Mouse (Mus musculus) lung, adult 2 months (tissue): Measurements from ENCODE around the gene Cd248. TPM values are rescaled to one million over a fixed set of nuclear protein-coding genes. Genes with fewer than 3 reads are reported as not detected.

Source experiments
- DNase-seq: peaks from one replicate; pipeline ENCODE4 v3.0.0; 2022
- H3K4me1 ChIP-seq: fragments of 200-500 bp; 2 replicates; pipeline ENCODE4 v1.6.1; 2011; ENCODE audit warnings: low read length; ENCODE audit not compliant: control insufficient read depth, insufficient read depth
- H3K4me3 ChIP-seq: fragments of 200-500 bp; replicated peaks from 2 replicates; pipeline ENCODE3; 2011; ENCODE audit warnings: low read depth, mild to moderate bottlenecking, control low read depth, low read length; ENCODE audit errors: extremely low read depth
- CTCF ChIP-seq: fragments of 200-500 bp; IDR thresholded peaks from 2 replicates; pipeline ENCODE4 v1.5.1; 2011; ENCODE audit warnings: mild to moderate bottlenecking, low read length, control low read depth; ENCODE audit not compliant: insufficient read depth
- POLR2A ChIP-seq: fragments of 200-500 bp; IDR thresholded peaks from 2 replicates; pipeline ENCODE4 v1.6.1; 2011; ENCODE audit warnings: low read depth, mild to moderate bottlenecking, control low read depth, low read length, borderline replicate concordance; ENCODE audit errors: extremely low read depth
- WGBS: fragments of 180-500 bp; shearing (Covaris S2); methylation state at CpG from one replicate; pipeline ENCODE4 v1.1.7; 2018; 5-methylcytosine and 5-hydroxymethylcytosine counted together
- polyA plus RNA-seq: library from polyadenylated mRNA; depleted of rRNA; stranded (reverse); fragments of >200 nt; gene quantifications from 2 replicates; pipeline ENCODE4 v1.2.3, GENCODE M21; 2012

Cd248 gene
- polyA plus RNA-seq, 1 experiment: 22.6 TPM

- H3K4me3 ChIP-seq: peak within 1 kb of the TSS; percentile 99
- TF ChIP-seq POLR2A (peak; percentile 60; the same call in 1 of the 2 replicates), CTCF (0 out of 2 replicates have a peak, but pooled peaks have one; percentile 16)
- DNase-seq: peak; percentile 83
- WGBS: under 1% methylated on average over 44 of the region's 44 CpGs
- H3K4me1 ChIP-seq: peaks cover 13% of the 10 kb centered on the region
These were observed 29.1 kb upstream of the Cd248 start, which contains the start of the genes B4gat1 and AC124502.3 for GRCm38 (mm10) chr19:5038709-5039156. B4gat1 (plus strand) TSS chr19:5038826. AC124502.3 (plus strand) TSS chr19:5038891.

- TF ChIP-seq POLR2A: no peak
- TF ChIP-seq CTCF: no peak
- WGBS: 15% methylated on average over 41 of the region's 41 CpGs
These were observed 28.4 kb upstream of the Cd248 start for GRCm38 (mm10) chr19:5039301-5040114.

GRCm38 (mm10) chr19:5040862-5041523 lies 26.9 kb upstream of the Cd248 start, which contains the start of gene Brms1:
Brms1 (plus strand) TSS chr19:5041354.
- WGBS: 2% methylated on average over 40 of the region's 40 CpGs
- H3K4me1 ChIP-seq: peaks cover 13% of the 10 kb centered on the region
- H3K4me3 ChIP-seq: peak within 1 kb of the TSS; percentile 91
- DNase-seq: peak; percentile 89
- TF ChIP-seq CTCF (no peak), POLR2A (peak; percentile 82; the same call in 1 of the 2 replicates)

More at GRCm38 (mm10) chr19:5039301-5040114, 28.4 kb upstream of the Cd248 start:
- Histone ChIP-seq H3K4me1 (peaks cover 13% of the 10 kb centered on the region), H3K4me3 (peak overlapping the region; percentile 99)
- no peak for DNase-seq

GRCm38 (mm10) chr19:5041588-5041987 lies 26.3 kb upstream of the Cd248 start:
- 3% methylated on average over 16 of the region's 16 CpGs for WGBS
- no peak for DNase-seq
- H3K4me1 ChIP-seq: peaks cover 13% of the 10 kb centered on the region
- peak overlapping the region; percentile 91 for H3K4me3 ChIP-seq
- TF ChIP-seq CTCF (no peak), POLR2A (no peak)

- Histone ChIP-seq H3K4me1 (peaks cover 6% of the 10 kb centered on the region), H3K4me3 (no peak overlapping the region)
- WGBS: 67% methylated on average over 4 of the region's 4 CpGs
- no peak for DNase-seq
- TF ChIP-seq POLR2A (no peak), CTCF (no peak)
These were observed 22.3 kb upstream of the Cd248 start for GRCm38 (mm10) chr19:5045531-5045930.

GRCm38 (mm10) chr19:5048138-5049056 lies 19.5 kb upstream of the Cd248 start:
- TF ChIP-seq CTCF (no peak), POLR2A (no peak)
- WGBS: 85% methylated on average over 14 of the region's 14 CpGs

GRCm38 (mm10) chr19:5049325-5049724 lies 18.6 kb upstream of the Cd248 start:
- DNase-seq: no peak
- Histone ChIP-seq H3K4me1 (peaks cover 3% of the 10 kb centered on the region; the same call in 1 of the 2 replicates), H3K4me3 (no peak overlapping the region)
- WGBS: 90% methylated on average over 6 of the region's 6 CpGs
- TF ChIP-seq CTCF (no peak), POLR2A (no peak)

More at GRCm38 (mm10) chr19:5048138-5049056, 19.5 kb upstream of the Cd248 start:
- Histone ChIP-seq H3K4me3 (no peak overlapping the region), H3K4me1 (peaks cover 3% of the 10 kb centered on the region; the same call in 1 of the 2 replicates)
- no peak for DNase-seq

GRCm38 (mm10) chr19:5050047-5050905 lies 17.6 kb upstream of the Cd248 start, which contains the start of gene Rin1:
Rin1 (plus strand) TSS chr19:5050481.
- peak; percentile 62 for DNase-seq
- WGBS: 19% methylated on average over 14 of the region's 14 CpGs
- H3K4me3 ChIP-seq: peak within 1 kb of the TSS; percentile 50
- TF ChIP-seq CTCF: 0 out of 2 replicates have a peak, but pooled peaks have one; percentile 6
- 0 out of 2 replicates have a peak, but pooled peaks have one; percentile 34 for TF ChIP-seq POLR2A
- peaks cover 3% of the 10 kb centered on the region; the same call in 1 of the 2 replicates for H3K4me1 ChIP-seq
